Mouse (Mus musculus): Measurements from ENCODE around the gene Gabrb2.

Gabrb2 gene

DNA sequence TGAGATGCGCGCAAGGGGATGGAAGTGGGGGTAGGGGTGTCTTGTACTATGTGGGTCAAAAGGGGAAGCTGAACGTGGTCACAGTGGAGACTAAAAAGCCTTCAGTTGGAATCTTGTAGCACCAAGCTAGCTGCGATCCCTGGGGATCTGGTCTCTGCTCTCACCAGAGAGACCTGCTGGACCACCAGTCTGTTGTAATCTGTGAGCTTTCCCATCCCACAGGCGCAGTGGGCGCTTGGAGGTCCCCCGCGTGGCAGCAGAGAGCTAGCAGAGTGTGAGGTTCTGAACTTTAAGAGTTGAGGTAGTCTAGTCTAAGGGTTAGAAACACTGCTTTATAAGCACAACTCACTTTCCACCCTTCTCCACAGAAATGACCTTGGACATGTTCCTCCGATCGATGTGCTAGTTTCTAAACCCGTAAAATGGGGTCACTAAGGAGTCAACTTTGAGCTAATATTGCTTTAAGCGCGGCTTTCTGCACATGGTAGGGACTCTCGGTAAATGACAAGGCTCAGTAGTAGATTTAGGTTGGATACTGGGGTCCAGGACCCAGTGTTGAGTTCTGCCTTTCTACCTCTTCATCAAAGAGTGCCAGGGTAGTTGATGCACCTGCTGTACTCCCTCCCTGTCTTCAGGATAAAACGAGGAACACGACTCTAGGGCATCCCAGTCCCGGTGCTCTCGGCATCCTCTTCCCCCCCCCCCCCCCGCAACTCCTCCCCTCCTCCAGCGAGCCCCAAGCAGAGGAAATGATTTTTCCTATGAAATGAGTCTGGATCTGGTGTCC, at the start of gene Gabrb2:
TSS of gene Gabrb2 (plus strand) at position 762 of the 787 bp plus-strand sequence.
- no peak for DNase-seq (ENCODE audit: low read depth, low spot score)

- DNase-seq (ENCODE audit: low read depth, low spot score): no peak
These were observed 40.6 kb upstream of the Gabrb2 start for GRCm38 (mm10) chr11:42378983-42379382.

DNA sequence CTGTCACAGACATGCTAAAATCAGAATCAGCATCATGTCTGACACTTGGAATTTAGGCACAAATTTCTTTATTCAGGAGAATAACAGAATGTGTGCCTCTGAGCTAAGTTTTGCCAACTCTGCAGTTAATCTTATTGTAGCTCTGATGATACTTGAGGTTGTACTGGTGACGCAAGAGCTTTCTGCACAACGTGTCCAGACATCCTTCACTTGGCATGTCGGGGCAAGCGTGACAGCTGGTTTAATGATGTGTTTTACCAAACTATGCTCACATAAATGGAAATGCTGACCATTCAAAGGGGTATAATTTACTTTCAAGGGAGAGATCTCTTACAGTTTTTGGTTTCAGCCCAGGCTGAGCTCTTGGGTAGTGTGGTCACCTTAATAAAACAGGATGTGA, 33.1 kb upstream of the Gabrb2 start:
- DNase-seq (ENCODE audit: low read depth, low spot score): no peak

GRCm38 (mm10) chr11:42390682-42391290, 28.8 kb upstream of the Gabrb2 start:
- DNase-seq (ENCODE audit: low read depth, low spot score): no peak

- no peak for DNase-seq (ENCODE audit: low read depth, low spot score)
These were observed 26.1 kb upstream of the Gabrb2 start for GRCm38 (mm10) chr11:42393451-42393850.

DNA sequence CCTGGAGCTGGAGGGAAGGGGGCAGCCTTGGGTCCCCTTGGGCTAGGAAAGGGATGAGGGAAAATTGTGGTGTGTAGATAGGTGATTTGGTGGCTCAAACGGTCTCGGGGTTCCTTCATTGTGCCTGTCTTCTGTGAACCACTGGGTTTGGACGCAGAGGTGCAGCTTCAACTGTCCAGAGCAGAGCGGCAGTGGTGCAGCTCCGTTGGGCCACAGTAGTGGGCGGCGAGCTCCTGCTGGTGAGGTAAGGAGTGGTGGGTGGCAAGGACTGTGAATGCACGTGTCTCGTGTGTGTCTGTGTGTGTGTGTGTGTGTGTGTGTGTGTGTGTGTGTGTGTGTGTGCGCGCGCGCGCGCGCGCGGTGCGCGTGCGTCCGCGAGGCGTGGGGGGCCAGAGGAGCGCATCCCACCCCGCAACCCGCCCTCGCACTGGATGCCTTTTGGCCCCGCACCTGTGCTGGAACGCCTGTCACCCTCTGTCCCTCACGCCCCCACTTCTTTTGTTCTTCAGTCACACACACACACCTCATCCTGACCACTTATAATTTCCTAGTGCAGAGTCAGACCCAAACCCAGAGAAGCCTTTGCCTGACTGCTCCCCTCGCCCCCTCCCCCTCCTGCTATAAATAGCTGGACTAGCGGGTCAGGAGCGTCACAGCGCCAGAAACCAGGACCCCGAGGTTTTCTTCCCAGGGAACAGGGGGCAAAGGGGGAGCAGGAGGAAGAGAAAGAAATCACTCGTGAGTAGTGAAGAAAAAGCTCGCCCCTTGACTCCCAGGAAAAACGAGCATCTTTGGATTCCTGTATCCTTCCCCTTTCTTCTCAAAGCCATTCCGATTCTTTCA, 455 bp downstream of the Gabrb2 start:
- no peak for DNase-seq (ENCODE audit: low read depth, low spot score)

- peak; percentile 1 for DNase-seq (ENCODE audit: low read depth, low spot score)
These were observed 1.3 kb downstream of the Gabrb2 start for GRCm38 (mm10) chr11:42420634-42421470.

- DNase-seq (ENCODE audit: low read depth, low spot score): no peak
These were observed 3.7 kb downstream of the Gabrb2 start for GRCm38 (mm10) chr11:42423231-42423630.

DNA sequence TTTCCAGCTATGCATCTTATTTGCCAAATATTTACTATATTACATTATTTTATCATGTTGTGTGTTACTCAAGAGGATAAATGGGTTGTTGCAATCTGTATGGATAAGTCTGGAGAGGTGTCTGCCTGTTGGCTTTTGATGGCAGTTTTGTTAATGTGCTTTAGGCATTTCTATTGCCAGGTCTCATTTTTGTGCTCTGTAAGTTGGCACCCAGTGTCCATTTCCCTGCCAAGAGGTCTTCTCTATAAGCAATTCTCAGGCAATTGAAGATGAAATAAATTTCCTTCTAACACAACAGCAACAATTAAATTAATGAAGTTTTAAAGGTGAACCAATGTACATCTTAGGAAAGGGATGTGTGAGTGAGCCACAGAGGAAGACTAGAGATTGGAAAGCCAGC, 11.9 kb downstream of the Gabrb2 start:
- no peak for DNase-seq (ENCODE audit: low read depth, low spot score)

- no peak for DNase-seq (ENCODE audit: low read depth, low spot score)
These were observed 19.4 kb downstream of the Gabrb2 start for GRCm38 (mm10) chr11:42438978-42439377.

- no peak for DNase-seq (ENCODE audit: low read depth, low spot score)
These were observed 24.1 kb downstream of the Gabrb2 start for GRCm38 (mm10) chr11:42443641-42444040.

GRCm38 (mm10) chr11:42448929-42449328, 29.4 kb downstream of the Gabrb2 start:
- DNase-seq (ENCODE audit: low read depth, low spot score): no peak

GRCm38 (mm10) chr11:42464136-42464535, 44.6 kb downstream of the Gabrb2 start:
- no peak for DNase-seq (ENCODE audit: low read depth, low spot score)

DNA sequence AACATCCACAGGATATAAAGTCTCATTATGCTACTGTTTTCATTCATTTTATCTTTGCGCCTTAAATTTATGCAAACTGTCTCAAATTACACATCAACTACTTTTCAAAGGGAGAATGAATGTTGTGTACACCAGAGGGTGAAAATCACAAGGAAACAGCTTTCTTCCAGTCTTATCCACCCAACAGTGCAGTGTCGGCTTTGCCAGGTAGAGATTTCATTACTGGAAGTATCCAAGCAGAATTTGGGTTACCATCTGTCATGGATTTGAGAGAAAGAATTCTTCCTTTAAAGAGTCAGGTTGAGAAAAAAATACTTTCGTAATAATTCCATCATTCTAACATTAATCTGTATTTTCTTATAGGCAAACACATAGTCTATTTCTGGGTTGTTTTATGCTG, 48.8 kb downstream of the Gabrb2 start:
- DNase-seq (ENCODE audit: low read depth, low spot score): no peak

DNA sequence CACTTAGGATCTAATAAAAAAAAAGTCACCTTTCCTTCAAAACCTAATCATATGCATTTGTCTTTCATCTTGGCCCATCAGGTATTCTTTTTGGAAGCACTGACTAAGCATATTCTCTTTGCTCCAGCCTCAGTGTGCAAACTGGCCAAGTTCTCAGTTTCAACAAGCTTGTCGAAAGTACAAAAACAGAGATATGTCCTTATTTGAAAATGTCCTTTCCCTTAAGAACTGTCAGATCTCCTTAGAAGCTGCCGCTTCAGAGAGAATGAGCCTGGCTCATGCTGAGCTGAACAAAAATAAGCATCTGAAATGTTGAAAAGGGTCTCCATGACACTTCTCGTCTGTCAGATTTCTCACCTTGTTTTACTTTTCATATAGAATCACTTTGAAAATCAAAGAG, 55.0 kb downstream of the Gabrb2 start:
- DNase-seq (ENCODE audit: low read depth, low spot score): no peak

GRCm38 (mm10) chr11:42487625-42488024, 68.1 kb downstream of the Gabrb2 start:
- no peak for DNase-seq (ENCODE audit: low read depth, low spot score)

DNA sequence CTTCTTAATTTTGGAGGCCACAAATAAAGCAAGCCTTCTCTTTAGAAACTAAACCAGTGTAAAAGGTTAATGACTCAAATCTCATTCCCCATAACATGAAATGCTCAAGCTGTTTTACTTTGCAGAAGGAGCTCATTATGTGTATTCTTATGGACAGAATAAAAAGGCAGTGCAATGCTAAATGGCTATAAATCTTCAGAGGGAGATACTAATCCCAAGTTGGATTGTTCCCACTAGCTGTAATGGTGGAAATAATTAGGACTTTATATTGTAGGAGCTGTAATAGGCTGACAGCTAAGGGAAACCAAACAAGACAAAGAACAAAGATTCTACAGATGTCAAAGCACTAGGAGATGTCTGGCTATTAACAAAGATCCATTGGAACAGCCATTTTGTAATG, 81.6 kb downstream of the Gabrb2 start:
- no peak for DNase-seq (ENCODE audit: low read depth, low spot score)

DNA sequence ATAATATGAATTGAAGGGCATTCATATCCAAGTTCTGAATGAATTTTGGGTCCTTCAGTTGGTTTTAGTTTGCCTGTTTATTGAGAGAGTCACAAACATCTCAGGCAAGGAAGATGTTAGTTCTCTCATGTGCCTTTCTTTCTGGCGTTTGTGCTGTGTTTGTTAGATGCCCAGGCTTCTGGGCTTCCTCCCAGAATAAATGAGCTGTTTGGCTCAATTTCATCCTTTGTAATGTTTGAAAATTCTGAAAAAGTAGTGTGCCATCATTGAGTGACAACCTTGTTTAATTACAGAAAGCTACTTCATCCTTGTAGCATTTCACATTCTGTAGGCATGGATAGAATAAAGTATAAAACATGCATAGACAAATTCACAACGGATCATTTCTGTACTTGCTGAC, 85.9 kb downstream of the Gabrb2 start:
- DNase-seq (ENCODE audit: low read depth, low spot score): no peak

GRCm38 (mm10) chr11:42505911-42506310, 86.4 kb downstream of the Gabrb2 start:
- DNase-seq (ENCODE audit: low read depth, low spot score): no peak

DNA sequence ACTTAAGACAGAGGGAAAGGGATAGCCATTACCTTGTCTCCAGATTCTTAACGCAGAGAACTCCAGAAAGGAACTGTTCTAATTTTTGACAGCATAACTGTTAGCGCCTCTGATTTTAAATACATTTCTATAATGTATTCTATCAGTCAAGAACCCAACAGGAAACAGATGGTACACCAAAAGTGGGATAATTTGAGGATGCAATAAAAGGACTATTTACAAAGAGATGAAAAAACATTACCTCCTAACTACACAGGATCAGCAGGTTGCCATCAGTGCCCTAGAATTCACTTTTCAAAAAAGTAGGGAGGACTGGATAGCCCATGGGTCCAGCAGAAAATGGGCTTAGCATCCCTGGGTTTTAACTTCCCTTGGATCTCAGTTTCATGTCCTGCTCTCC, 102.4 kb downstream of the Gabrb2 start:
- no peak for DNase-seq (ENCODE audit: low read depth, low spot score)

- DNase-seq (ENCODE audit: low read depth, low spot score): no peak
These were observed 108.8 kb downstream of the Gabrb2 start for GRCm38 (mm10) chr11:42528226-42528881.

All from skeletal muscle tissue, adult 2 months (tissue).